Mouse (Mus musculus) small intestine, adult 2 months (tissue): Measurements from ENCODE around the gene Ifna11. TPM values are rescaled to one million over a fixed set of nuclear protein-coding genes. Genes with fewer than 3 reads are reported as not detected.

Experiments used
- H3K27ac ChIP-seq: fragments of 200-500 bp; 2 replicates; pipeline ENCODE4 v1.5.1; 2012; ENCODE audit warnings: low read depth, low read length, control low read depth, inconsistent platforms; ENCODE audit not compliant: insufficient read depth
- H3K27me3 ChIP-seq: fragments of 200-500 bp; 2 replicates; pipeline ENCODE4 v1.6.1; 2012; ENCODE audit warnings: mild to moderate bottlenecking, moderate library complexity, low read length, inconsistent platforms; ENCODE audit not compliant: control insufficient read depth, insufficient read depth
- H3K36me3 ChIP-seq: fragments of 200-500 bp; 2 replicates; pipeline ENCODE4 v1.6.1; 2012; ENCODE audit warnings: mild to moderate bottlenecking, low read length, control low read depth, inconsistent platforms; ENCODE audit not compliant: control insufficient read depth, insufficient read depth
- H3K4me1 ChIP-seq: fragments of 200-500 bp; 2 replicates; pipeline ENCODE4 v1.6.1; 2012; ENCODE audit warnings: low read length, inconsistent platforms, mixed read lengths; ENCODE audit not compliant: control insufficient read depth, insufficient read depth, insufficient read length
- H3K4me3 ChIP-seq: fragments of 200-500 bp; 2 replicates; pipeline ENCODE4 v1.5.1; 2012; ENCODE audit warnings: low read depth, mild to moderate bottlenecking, control low read depth, inconsistent platforms, low read length, moderate library complexity
- POLR2A ChIP-seq: fragments of 200-500 bp; IDR thresholded peaks from 2 replicates; pipeline ENCODE4 v1.6.1; 2012; ENCODE audit warnings: low read depth, mild to moderate bottlenecking, control low read depth, inconsistent platforms, low read length, moderate library complexity
- WGBS: fragments of 180-500 bp; shearing (Covaris S2); methylation state at CpG from one replicate; pipeline ENCODE4 v1.1.7; 2018; 5-methylcytosine and 5-hydroxymethylcytosine counted together
- polyA plus RNA-seq: library from polyadenylated mRNA; depleted of rRNA; stranded (reverse); fragments of >200 nt; gene quantifications from 2 replicates; pipeline ENCODE4 v1.2.3, GENCODE M21; 2012; rRNA removed

The Ifna11 gene
- polyA plus RNA-seq, 1 experiment, result not detected

- WGBS, result 4% methylated on average over 31 of the region's 31 CpGs
- H3K36me3 ChIP-seq, result no peaks in the 10 kb centered on the region
- H3K27ac ChIP-seq, result no peak overlapping the region
- no peaks in the 10 kb centered on the region for H3K27me3 ChIP-seq
- H3K4me1 ChIP-seq, result no peaks in the 10 kb centered on the region
- H3K4me3 ChIP-seq, result peak overlapping the region; percentile 61
- no peak for TF ChIP-seq POLR2A
Observed at GRCm38 (mm10) chr4:88867926-88868911, 48.5 kb downstream of the Ifna11 start.

Other genes with a start within 250 kb of the Ifna11 start
- gene Ifna14, start 248.2 kb upstream of the Ifna11 start, polyA plus RNA-seq, result not detected in 2 replicates
- gene Ifna9, start 227.6 kb upstream of the Ifna11 start, polyA plus RNA-seq, result not detected in 2 replicates
- not detected in 2 replicates for gene Ifna12, start 216.6 kb upstream of the Ifna11 start, polyA plus RNA-seq
- gene C87499, start 185.5 kb upstream of the Ifna11 start, polyA plus RNA-seq, result not detected in 2 replicates
- gene Ifna13, start 175.5 kb upstream of the Ifna11 start, polyA plus RNA-seq, result not detected in 2 replicates
- not detected in 2 replicates for gene Ifna16, start 143.0 kb upstream of the Ifna11 start, polyA plus RNA-seq
- gene Ifna2, start 136.0 kb upstream of the Ifna11 start, polyA plus RNA-seq, result not detected in 2 replicates
- gene Ifnab, start 128.6 kb upstream of the Ifna11 start, polyA plus RNA-seq, result not detected in 2 replicates
- gene Gm26566, start 98.2 kb upstream of the Ifna11 start, polyA plus RNA-seq, result 0.68 TPM in 1 of 2 replicates, not detected in the other
- gene Klhl9, start 97.5 kb upstream of the Ifna11 start, polyA plus RNA-seq, result 6.5 and 11.3 TPM in 2 replicates
- gene Gm13271, start 65.1 kb upstream of the Ifna11 start, polyA plus RNA-seq, result not detected in 2 replicates
- 0.08 TPM in 2 replicates for gene Gm13283, start 59.8 kb upstream of the Ifna11 start, polyA plus RNA-seq
- gene Gm13290, start 46.1 kb upstream of the Ifna11 start, polyA plus RNA-seq, result not detected in 2 replicates
- gene Gm13289, start 43.0 kb upstream of the Ifna11 start, polyA plus RNA-seq, result not detected in 2 replicates
- not detected in 2 replicates for gene Gm13272, start 40.1 kb upstream of the Ifna11 start, polyA plus RNA-seq
- gene Ifnz, start 37.8 kb upstream of the Ifna11 start, polyA plus RNA-seq, result not detected in 2 replicates
- not detected in 2 replicates for gene Gm13276, start 34.2 kb upstream of the Ifna11 start, polyA plus RNA-seq
- not detected in 2 replicates for gene Gm13277, start 31.3 kb upstream of the Ifna11 start, polyA plus RNA-seq
- gene Gm13278, start 28.4 kb upstream of the Ifna11 start, polyA plus RNA-seq, result not detected in 2 replicates
- not detected in 2 replicates for gene Gm13275, start 25.5 kb upstream of the Ifna11 start, polyA plus RNA-seq
- gene Gm13279, start 22.6 kb upstream of the Ifna11 start, polyA plus RNA-seq, result not detected in 2 replicates
- not detected in 2 replicates for gene Gm13285, start 20.3 kb upstream of the Ifna11 start, polyA plus RNA-seq
- gene Gm13287, start 16.7 kb upstream of the Ifna11 start, polyA plus RNA-seq, result not detected in 2 replicates
- gene Gm13288, start 14.4 kb upstream of the Ifna11 start, polyA plus RNA-seq, result not detected in 2 replicates
- not detected in 2 replicates for gene Ifna7, start 3.7 kb upstream of the Ifna11 start, polyA plus RNA-seq
- gene Ifna6, start 7.5 kb downstream of the Ifna11 start, polyA plus RNA-seq, result not detected in 2 replicates
- gene Ifna5, start 15.6 kb downstream of the Ifna11 start, polyA plus RNA-seq, result not detected in 2 replicates
- gene Ifna4, start 21.9 kb downstream of the Ifna11 start, polyA plus RNA-seq, result not detected in 2 replicates
- gene Ifna1, start 30.1 kb downstream of the Ifna11 start, polyA plus RNA-seq, result not detected in 2 replicates
- gene Ifne, start 60.2 kb downstream of the Ifna11 start, polyA plus RNA-seq, result 0.42 TPM in 1 of 2 replicates, not detected in the other